Mouse (Mus musculus): ENCODE results near the gene Plg. TPM values are rescaled to one million over a fixed set of nuclear protein-coding genes. Genes with fewer than 3 reads are reported as not detected.

Plg gene
- polyA plus RNA-seq, 1 experiment from 2014 or later = not detected

DNA sequence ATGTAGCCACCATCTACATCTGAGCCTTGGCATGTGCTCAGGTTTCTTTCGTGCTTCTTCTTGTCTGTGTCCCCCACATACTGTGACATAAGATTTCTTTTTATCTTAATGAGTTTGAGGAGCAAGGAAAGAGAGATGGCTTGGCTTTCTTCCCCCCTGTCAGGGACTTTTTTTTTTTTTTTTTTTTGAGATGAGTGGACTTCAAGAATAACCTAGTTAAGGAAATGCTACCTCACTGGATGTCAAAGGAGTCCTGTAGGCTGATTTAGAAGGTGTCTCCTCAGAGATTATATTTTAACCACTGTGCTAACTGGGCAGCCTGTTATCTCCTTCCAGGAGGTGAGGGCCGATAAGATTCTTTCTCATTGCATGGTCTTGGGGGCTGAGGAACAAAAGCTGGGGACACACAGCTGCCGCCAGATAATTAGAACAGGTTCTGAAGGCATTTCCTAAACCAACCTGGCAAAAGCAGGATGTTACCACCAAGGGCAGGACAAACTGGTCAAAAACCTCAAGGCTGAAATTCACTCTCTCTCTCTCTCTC, 4.7 kb upstream of the Plg start:
- Histone ChIP-seq H3K9me3 (ENCODE audit: control insufficient read depth, low read length) (no peaks in the 10 kb centered on the region), H3K27ac (replicated peaks; ENCODE audit: low read depth, low read length) (no peak overlapping the region), H3K36me3 (ENCODE audit: control insufficient read depth, insufficient read depth, low read length) (no peaks in the 10 kb centered on the region), H3K4me3 (ENCODE audit: low read depth, low read length) (no peak overlapping the region), H3K4me2 (ENCODE audit: low read depth, low read length) (no peak overlapping the region), H3K9ac (ENCODE audit: low read depth, low read length) (no peak overlapping the region), H3K27me3 (replicated peaks; ENCODE audit: control insufficient read depth, insufficient read depth, low read length) (no peaks in the 10 kb centered on the region), H3K4me1 (ENCODE audit: control insufficient read depth, insufficient read depth, low read length) (0 out of 2 replicates have a peak, but pooled peaks cover 2% of the 10 kb centered on the region)
- 78% methylated on average over 3 of the region's 3 CpGs for WGBS
- ATAC-seq (ENCODE audit: low read depth) (no peak), DNase-seq (ENCODE audit: low spot score) (no peak)

DNA sequence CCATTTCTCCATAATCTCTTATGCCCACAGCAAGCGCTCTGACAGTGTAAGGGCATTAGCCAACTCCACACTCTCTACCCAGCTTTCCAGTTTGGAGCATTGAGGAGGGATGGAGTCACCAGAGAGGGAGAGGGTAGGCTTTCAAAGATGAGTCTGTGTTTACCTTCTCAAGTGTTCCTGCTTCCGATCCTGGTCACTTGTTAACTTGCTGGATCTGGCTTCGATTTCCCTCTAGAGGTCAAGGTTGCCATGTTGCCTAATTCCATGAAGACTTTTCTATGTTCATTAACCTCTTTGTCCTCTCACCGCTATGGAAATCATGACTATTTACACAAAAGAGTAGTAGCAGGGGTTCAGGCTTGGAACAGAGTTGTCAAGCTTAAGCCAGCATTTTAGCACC, 1.9 kb downstream of the Plg start:
- no peaks in the 10 kb centered on the region for H3K27me3 ChIP-seq (replicated peaks; ENCODE audit: control insufficient read depth, insufficient read depth, low read length)
- no peak overlapping the region for H3K4me2 ChIP-seq (ENCODE audit: low read depth, low read length)
- H3K9me3 ChIP-seq (ENCODE audit: control insufficient read depth, low read length) = no peaks in the 10 kb centered on the region
- no peak overlapping the region for H3K27ac ChIP-seq (replicated peaks; ENCODE audit: low read depth, low read length)
- WGBS = 78% methylated on average over 4 of the region's 4 CpGs
- H3K36me3 ChIP-seq (ENCODE audit: control insufficient read depth, insufficient read depth, low read length) = no peaks in the 10 kb centered on the region
- no peaks in the 10 kb centered on the region for H3K4me1 ChIP-seq (ENCODE audit: control insufficient read depth, insufficient read depth, low read length)
- H3K4me3 ChIP-seq (ENCODE audit: low read depth, low read length) = no peak overlapping the region
- ATAC-seq (ENCODE audit: low read depth) (no peak), DNase-seq (ENCODE audit: low spot score) (no peak)
- no peak overlapping the region for H3K9ac ChIP-seq (ENCODE audit: low read depth, low read length)

DNA sequence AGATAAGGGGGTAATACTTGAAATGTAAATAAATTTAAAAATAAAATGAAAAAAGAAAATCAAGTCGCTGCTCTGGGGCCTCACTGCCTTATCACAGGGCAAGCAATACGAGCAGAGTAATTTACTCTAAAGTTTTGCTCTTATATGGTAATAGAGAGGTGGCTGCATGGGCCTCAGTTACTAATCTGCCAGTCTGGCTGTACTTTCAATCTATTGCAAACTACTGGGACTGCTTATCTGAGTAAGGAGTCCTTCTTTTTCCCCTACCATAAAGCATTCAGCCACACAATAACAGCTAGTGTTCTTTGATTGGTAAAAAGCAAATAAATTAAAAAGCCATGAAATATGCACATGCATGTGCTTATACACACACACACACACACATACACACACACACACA, 3.2 kb downstream of the Plg start:
- Histone ChIP-seq H3K9me3 (ENCODE audit: control insufficient read depth, low read length) (no peaks in the 10 kb centered on the region), H3K9ac (ENCODE audit: low read depth, low read length) (no peak overlapping the region), H3K4me3 (ENCODE audit: low read depth, low read length) (no peak overlapping the region), H3K36me3 (ENCODE audit: control insufficient read depth, insufficient read depth, low read length) (no peaks in the 10 kb centered on the region), H3K4me1 (ENCODE audit: control insufficient read depth, insufficient read depth, low read length) (no peaks in the 10 kb centered on the region), H3K27me3 (replicated peaks; ENCODE audit: control insufficient read depth, insufficient read depth, low read length) (no peaks in the 10 kb centered on the region), H3K27ac (replicated peaks; ENCODE audit: low read depth, low read length) (no peak overlapping the region), H3K4me2 (ENCODE audit: low read depth, low read length) (no peak overlapping the region)
- no peak for DNase-seq (ENCODE audit: low spot score)
- 75% methylated on average over 2 of the region's 2 CpGs for WGBS
- ATAC-seq (ENCODE audit: low read depth) = no peak

DNA sequence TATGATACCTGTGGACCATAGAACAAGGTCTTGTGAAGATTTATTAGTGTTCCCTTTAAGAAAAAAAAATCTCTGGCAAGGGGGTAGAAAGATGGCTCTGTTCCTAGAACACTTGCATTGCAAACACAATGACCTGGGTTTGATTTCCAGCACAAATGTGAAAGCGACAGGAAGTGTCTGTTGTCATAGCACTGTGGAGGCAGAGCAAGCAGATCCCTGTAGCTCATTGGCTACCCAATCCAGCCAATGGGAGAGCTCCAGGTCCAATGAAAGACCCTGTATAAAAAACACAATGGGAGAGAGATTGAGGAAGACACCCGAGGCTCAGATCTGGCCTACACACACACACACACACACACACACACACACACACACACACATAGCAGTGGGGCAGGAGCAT, 4.1 kb downstream of the Plg start:
- Histone ChIP-seq H3K9ac (ENCODE audit: low read depth, low read length) (no peak overlapping the region), H3K9me3 (ENCODE audit: control insufficient read depth, low read length) (no peaks in the 10 kb centered on the region), H3K4me1 (ENCODE audit: control insufficient read depth, insufficient read depth, low read length) (no peaks in the 10 kb centered on the region), H3K27ac (replicated peaks; ENCODE audit: low read depth, low read length) (no peak overlapping the region), H3K36me3 (ENCODE audit: control insufficient read depth, insufficient read depth, low read length) (no peaks in the 10 kb centered on the region), H3K4me2 (ENCODE audit: low read depth, low read length) (no peak overlapping the region), H3K4me3 (ENCODE audit: low read depth, low read length) (no peak overlapping the region), H3K27me3 (replicated peaks; ENCODE audit: control insufficient read depth, insufficient read depth, low read length) (no peaks in the 10 kb centered on the region)
- WGBS = 26% methylated on average over 2 of the region's 2 CpGs
- DNase-seq (ENCODE audit: low spot score) (no peak), ATAC-seq (ENCODE audit: low read depth) (no peak)

DNA sequence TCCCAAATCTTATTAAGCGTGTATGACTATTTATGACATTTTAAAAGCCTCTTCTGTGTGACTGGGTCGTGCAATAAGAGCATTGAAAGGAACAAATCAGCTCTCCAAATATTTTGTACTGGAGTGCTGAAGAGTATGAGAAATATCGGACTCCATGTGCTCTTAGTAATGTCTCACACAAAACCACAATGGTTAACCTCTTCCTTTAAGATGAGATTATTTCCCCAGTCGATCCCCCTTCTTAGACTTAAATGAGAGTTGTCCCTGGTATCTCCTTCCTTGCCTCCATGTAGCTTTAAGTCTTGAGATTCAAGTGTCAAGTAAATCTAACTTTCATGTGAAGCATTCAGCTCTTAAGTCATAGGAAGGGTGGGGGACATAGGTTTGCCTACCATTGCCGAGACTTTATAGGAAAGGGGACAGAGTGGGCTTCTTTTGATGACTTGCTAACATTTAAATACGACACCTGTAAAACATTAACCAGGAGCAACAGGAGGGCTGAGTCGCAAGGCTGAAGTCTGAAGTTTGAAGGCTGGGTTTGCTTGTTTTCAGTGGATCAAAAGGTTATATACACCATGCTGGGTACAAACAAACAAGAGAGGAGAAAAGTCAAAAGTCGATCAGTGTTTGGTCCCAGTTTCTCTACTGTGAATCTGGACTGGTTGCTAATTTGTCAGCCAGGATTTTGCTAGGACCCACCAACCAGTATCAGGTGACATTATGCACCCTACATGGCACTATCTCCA, 6.8 kb downstream of the Plg start:
- Histone ChIP-seq H3K36me3 (ENCODE audit: control insufficient read depth, insufficient read depth, low read length) (no peaks in the 10 kb centered on the region), H3K4me3 (ENCODE audit: low read depth, low read length) (no peak overlapping the region), H3K27ac (replicated peaks; ENCODE audit: low read depth, low read length) (no peak overlapping the region), H3K4me2 (ENCODE audit: low read depth, low read length) (no peak overlapping the region), H3K9ac (ENCODE audit: low read depth, low read length) (no peak overlapping the region), H3K4me1 (ENCODE audit: control insufficient read depth, insufficient read depth, low read length) (no peaks in the 10 kb centered on the region), H3K9me3 (ENCODE audit: control insufficient read depth, low read length) (no peaks in the 10 kb centered on the region), H3K27me3 (replicated peaks; ENCODE audit: control insufficient read depth, insufficient read depth, low read length) (no peaks in the 10 kb centered on the region)
- ATAC-seq (ENCODE audit: low read depth) = no peak
- no peak for DNase-seq (ENCODE audit: low spot score)
- WGBS = 64% methylated on average over 8 of the region's 8 CpGs

DNA sequence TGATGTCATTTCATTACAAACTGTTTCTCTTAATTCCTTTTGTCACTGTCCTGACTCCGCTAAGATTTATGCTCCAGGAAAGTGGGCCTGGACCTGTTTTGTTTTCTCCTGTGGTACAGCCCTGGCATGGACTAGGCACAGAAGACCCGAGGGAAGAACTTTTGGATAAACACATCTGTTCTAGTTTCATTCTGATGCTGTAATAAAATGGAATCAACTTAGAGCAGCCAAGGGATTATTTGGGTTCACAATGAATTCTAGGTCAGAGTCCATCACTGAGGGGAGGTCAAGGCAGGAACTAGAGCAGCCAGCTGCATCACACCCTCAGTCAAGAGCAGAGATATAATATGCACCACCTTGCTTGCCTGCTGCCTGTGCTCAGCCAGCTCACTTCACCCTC, 9.4 kb downstream of the Plg start:
- no peak overlapping the region for H3K9ac ChIP-seq (ENCODE audit: low read depth, low read length)
- H3K4me1 ChIP-seq (ENCODE audit: control insufficient read depth, insufficient read depth, low read length) = no peaks in the 10 kb centered on the region
- ATAC-seq (ENCODE audit: low read depth) (no peak), DNase-seq (ENCODE audit: low spot score) (no peak)
- H3K4me3 ChIP-seq (ENCODE audit: low read depth, low read length) = no peak overlapping the region
- no peak overlapping the region for H3K4me2 ChIP-seq (ENCODE audit: low read depth, low read length)
- no peaks in the 10 kb centered on the region for H3K27me3 ChIP-seq (replicated peaks; ENCODE audit: control insufficient read depth, insufficient read depth, low read length)
- WGBS = 79% methylated on average over 2 of the region's 2 CpGs
- 0 out of 2 replicates have a peak, but pooled peaks cover 5% of the 10 kb centered on the region for H3K9me3 ChIP-seq (ENCODE audit: control insufficient read depth, low read length)
- no peaks in the 10 kb centered on the region for H3K36me3 ChIP-seq (ENCODE audit: control insufficient read depth, insufficient read depth, low read length)
- H3K27ac ChIP-seq (replicated peaks; ENCODE audit: low read depth, low read length) = no peak overlapping the region

DNA sequence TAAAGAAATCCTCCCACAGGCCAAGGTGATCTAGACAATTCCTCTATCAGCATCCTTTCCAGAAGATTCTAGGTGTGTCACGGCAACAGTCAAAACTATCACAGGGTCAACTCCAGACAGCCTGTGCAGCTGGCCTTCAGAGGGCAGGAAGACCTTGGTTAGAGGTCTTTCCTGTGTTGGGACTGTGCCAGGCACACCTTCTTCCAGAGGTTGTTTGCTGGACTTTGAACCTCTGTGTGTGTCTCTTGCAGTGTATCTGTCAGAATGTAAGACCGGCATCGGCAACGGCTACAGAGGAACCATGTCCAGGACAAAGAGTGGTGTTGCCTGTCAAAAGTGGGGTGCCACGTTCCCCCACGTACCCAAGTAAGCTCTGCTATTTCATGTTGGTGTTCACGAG, 9.8 kb downstream of the Plg start:
- no peak overlapping the region for H3K4me2 ChIP-seq (ENCODE audit: low read depth, low read length)
- no peak overlapping the region for H3K4me3 ChIP-seq (ENCODE audit: low read depth, low read length)
- no peaks in the 10 kb centered on the region for H3K4me1 ChIP-seq (ENCODE audit: control insufficient read depth, insufficient read depth, low read length)
- ATAC-seq (ENCODE audit: low read depth) (no peak), DNase-seq (ENCODE audit: low spot score) (no peak)
- no peaks in the 10 kb centered on the region for H3K36me3 ChIP-seq (ENCODE audit: control insufficient read depth, insufficient read depth, low read length)
- H3K27me3 ChIP-seq (replicated peaks; ENCODE audit: control insufficient read depth, insufficient read depth, low read length) = no peaks in the 10 kb centered on the region
- H3K27ac ChIP-seq (replicated peaks; ENCODE audit: low read depth, low read length) = no peak overlapping the region
- WGBS = 92% methylated on average over 7 of the region's 7 CpGs
- H3K9ac ChIP-seq (ENCODE audit: low read depth, low read length) = no peak overlapping the region
- 0 out of 2 replicates have a peak, but pooled peaks cover 5% of the 10 kb centered on the region for H3K9me3 ChIP-seq (ENCODE audit: control insufficient read depth, low read length)

DNA sequence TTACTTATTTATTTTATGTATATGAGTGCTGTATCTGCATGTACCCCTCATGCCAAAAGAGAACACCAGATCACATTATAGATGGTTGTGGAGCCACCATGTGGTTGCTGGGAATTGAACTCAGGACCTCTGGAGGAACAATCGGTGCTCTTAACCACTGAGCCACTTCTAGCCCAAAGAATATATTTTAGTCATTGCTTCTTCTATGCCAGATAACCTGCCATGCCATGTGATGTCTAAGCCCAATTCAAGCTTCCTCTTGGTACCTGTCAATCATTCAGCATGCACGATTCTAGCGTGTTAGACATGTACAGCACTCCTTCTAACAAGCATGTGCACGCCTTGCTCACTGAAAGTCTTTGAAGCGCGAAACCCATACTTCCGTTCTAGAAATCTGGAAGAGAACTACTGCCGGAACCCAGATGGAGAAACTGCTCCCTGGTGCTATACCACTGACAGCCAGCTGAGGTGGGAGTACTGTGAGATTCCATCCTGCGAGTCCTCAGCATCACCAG, 17.8 kb downstream of the Plg start:
- H3K9ac ChIP-seq (ENCODE audit: low read depth, low read length) = no peak overlapping the region
- no peaks in the 10 kb centered on the region for H3K36me3 ChIP-seq (ENCODE audit: control insufficient read depth, insufficient read depth, low read length)
- H3K4me1 ChIP-seq (ENCODE audit: control insufficient read depth, insufficient read depth, low read length) = peaks cover 5% of the 10 kb centered on the region; the same call in 1 of the 2 replicates
- 76% methylated on average over 9 of the region's 9 CpGs for WGBS
- no peak overlapping the region for H3K4me3 ChIP-seq (ENCODE audit: low read depth, low read length)
- H3K27me3 ChIP-seq (replicated peaks; ENCODE audit: control insufficient read depth, insufficient read depth, low read length) = no peaks in the 10 kb centered on the region
- 0 out of 2 replicates have a peak, but pooled peaks cover 5% of the 10 kb centered on the region for H3K9me3 ChIP-seq (ENCODE audit: control insufficient read depth, low read length)
- no peak for ATAC-seq (ENCODE audit: low read depth)
- no peak for DNase-seq (ENCODE audit: low spot score)
- H3K27ac ChIP-seq (replicated peaks; ENCODE audit: low read depth, low read length) = no peak overlapping the region
- no peak overlapping the region for H3K4me2 ChIP-seq (ENCODE audit: low read depth, low read length)

DNA sequence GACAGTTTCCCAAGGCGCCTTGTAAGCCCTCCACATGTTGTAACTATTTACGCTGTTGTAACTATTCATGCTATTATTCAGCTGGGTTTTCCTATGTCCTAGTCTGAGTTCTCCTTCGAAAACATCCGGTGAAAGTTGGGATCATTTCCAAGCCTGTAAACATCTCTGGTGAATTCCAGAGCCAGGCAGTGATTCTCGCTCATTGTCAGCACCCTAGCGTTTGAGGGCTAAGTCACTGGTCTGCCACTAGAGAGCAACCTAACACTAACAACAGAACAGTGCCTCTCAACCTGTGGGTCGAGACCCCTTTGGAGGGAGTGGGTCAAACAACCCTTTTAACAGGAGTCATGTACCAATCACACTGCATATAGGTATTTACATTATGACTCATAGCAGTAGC, 25.0 kb downstream of the Plg start:
- Histone ChIP-seq H3K27me3 (replicated peaks; ENCODE audit: control insufficient read depth, insufficient read depth, low read length) (no peaks in the 10 kb centered on the region), H3K9ac (ENCODE audit: low read depth, low read length) (no peak overlapping the region), H3K9me3 (ENCODE audit: control insufficient read depth, low read length) (no peaks in the 10 kb centered on the region), H3K4me2 (ENCODE audit: low read depth, low read length) (no peak overlapping the region), H3K36me3 (ENCODE audit: control insufficient read depth, insufficient read depth, low read length) (no peaks in the 10 kb centered on the region), H3K27ac (replicated peaks; ENCODE audit: low read depth, low read length) (no peak overlapping the region), H3K4me1 (ENCODE audit: control insufficient read depth, insufficient read depth, low read length) (no peaks in the 10 kb centered on the region), H3K4me3 (ENCODE audit: low read depth, low read length) (no peak overlapping the region)
- ATAC-seq (ENCODE audit: low read depth) (no peak), DNase-seq (ENCODE audit: low spot score) (no peak)
- 66% methylated on average over 7 of the region's 7 CpGs for WGBS

Measured in embryonic facial prominence, embryonic 14.5 days (tissue).